Mouse (Mus musculus) cerebellum, postnatal 36 days (tissue): ENCODE results near the gene Tbc1d1.
"Not testable (repeated sequence)": the region's sequence is repeated elsewhere in the genome, so short reads cannot be mapped to it uniquely, and the experiment has no call there.

ENCODE experiments used
- DNase-seq, 2 experiments: peaks; one replicate each; pipeline ENCODE4 v3.0.0; 2021 to 2022; ENCODE audit warnings: mixed read lengths in 2 of 2

Gene Tbc1d1

GRCm38 (mm10) chr5:64323286-64323685 lies 167.2 kb downstream of the Tbc1d1 start:
- no peak for DNase-seq

GRCm38 (mm10) chr5:64324353-64324752 lies 168.2 kb downstream of the Tbc1d1 start:
- no peak for DNase-seq

GRCm38 (mm10) chr5:64324920-64325319 lies 168.8 kb downstream of the Tbc1d1 start:
- DNase-seq = no peak

GRCm38 (mm10) chr5:64325741-64326355 lies 169.7 kb downstream of the Tbc1d1 start:
- DNase-seq = no peak

- peak in 1 of 2 experiments; percentile 6 for DNase-seq
Measured at GRCm38 (mm10) chr5:64326427-64327181, 170.5 kb downstream of the Tbc1d1 start.

- peak; percentile 13 to 19 for DNase-seq
Measured at GRCm38 (mm10) chr5:64327212-64327902, 171.3 kb downstream of the Tbc1d1 start.

GRCm38 (mm10) chr5:64336767-64337408 lies 180.8 kb downstream of the Tbc1d1 start:
- peak; percentile 15 to 22 for DNase-seq

GRCm38 (mm10) chr5:64338795-64339194 lies 182.7 kb downstream of the Tbc1d1 start:
- DNase-seq = not testable (repeated sequence)

- DNase-seq = no peak
Measured at GRCm38 (mm10) chr5:64340366-64340765, 184.3 kb downstream of the Tbc1d1 start.

- no peak for DNase-seq
Measured at GRCm38 (mm10) chr5:64341671-64342070, 185.6 kb downstream of the Tbc1d1 start.

- no peak for DNase-seq
Measured at GRCm38 (mm10) chr5:64342138-64342537, 186.0 kb downstream of the Tbc1d1 start.

- no peak for DNase-seq
Measured at GRCm38 (mm10) chr5:64343972-64344700, 188.0 kb downstream of the Tbc1d1 start.

GRCm38 (mm10) chr5:64345181-64345735 lies 189.2 kb downstream of the Tbc1d1 start:
- DNase-seq = no peak

GRCm38 (mm10) chr5:64345761-64346160 lies 189.7 kb downstream of the Tbc1d1 start:
- DNase-seq = no peak

GRCm38 (mm10) chr5:64346343-64346885 lies 190.3 kb downstream of the Tbc1d1 start:
- DNase-seq = no peak

- no peak for DNase-seq
Measured at GRCm38 (mm10) chr5:64348166-64348565, 192.1 kb downstream of the Tbc1d1 start.

GRCm38 (mm10) chr5:64348780-64349179 lies 192.7 kb downstream of the Tbc1d1 start:
- no peak for DNase-seq

GRCm38 (mm10) chr5:64351968-64352367 lies 195.9 kb downstream of the Tbc1d1 start:
- DNase-seq = no peak

GRCm38 (mm10) chr5:64358639-64359584 lies 202.8 kb downstream of the Tbc1d1 start:
- DNase-seq = no peak

GRCm38 (mm10) chr5:64360147-64360875 lies 204.2 kb downstream of the Tbc1d1 start:
- DNase-seq = no peak
